Mouse (Mus musculus) embryonic facial prominence, embryonic 13.5 days (tissue): ENCODE data around the gene Nlrc3. TPM values are rescaled to one million over a fixed set of nuclear protein-coding genes. Genes with fewer than 3 reads are reported as not detected.
"Not testable (repeated sequence)": the region's sequence is repeated elsewhere in the genome, so short reads cannot be mapped to it uniquely, and the experiment has no call there.

Experiments used
- ATAC-seq: fragments of 200-750 bp; cut with Nextera tagmentation; 2 replicates; pipeline ENCODE4 v1.8.0; 2017; ENCODE audit warnings: low read depth; ENCODE audit not compliant: insufficient number of reproducible peaks, insufficient read depth, low FRiP score, low TSS enrichment
- H3K27ac ChIP-seq: fragments of 300-500 bp; sonication (generic); 2 replicates; pipeline ENCODE4 v1.5.1; 2015; ENCODE audit warnings: moderate library complexity, mild to moderate bottlenecking, inconsistent platforms
- H3K27me3 ChIP-seq: fragments of 300-500 bp; sonication (generic); 2 replicates; pipeline ENCODE4 v1.6.1; 2015; ENCODE audit warnings: mild to moderate bottlenecking, inconsistent platforms
- H3K36me3 ChIP-seq: fragments of 300-500 bp; sonication (generic); 2 replicates; pipeline ENCODE4 v1.6.1; 2015; ENCODE audit warnings: mild to moderate bottlenecking, inconsistent platforms
- H3K4me1 ChIP-seq: fragments of 300-500 bp; sonication (generic); 2 replicates; pipeline ENCODE4 v1.6.1; 2015; ENCODE audit warnings: inconsistent platforms
- H3K4me2 ChIP-seq: fragments of 300-500 bp; sonication (generic); 2 replicates; pipeline ENCODE4 v1.6.1; 2015; ENCODE audit warnings: moderate library complexity, mild to moderate bottlenecking, inconsistent platforms
- H3K4me3 ChIP-seq: fragments of 300-500 bp; sonication (generic); 2 replicates; pipeline ENCODE4 v1.5.1; 2015; ENCODE audit warnings: mild to moderate bottlenecking, inconsistent platforms
- H3K9ac ChIP-seq: fragments of 300-500 bp; sonication (generic); 2 replicates; pipeline ENCODE4 v1.6.1; 2015; ENCODE audit warnings: mild to moderate bottlenecking, inconsistent platforms
- H3K9me3 ChIP-seq: fragments of 300-500 bp; sonication (generic); 2 replicates; pipeline ENCODE4 v1.6.1; 2016; ENCODE audit warnings: inconsistent platforms
- WGBS: fragments of 180-500 bp; shearing (Covaris S2); methylation state at CpG from one replicate; pipeline ENCODE4 v1.1.7; 2015; ENCODE audit warnings: mixed read lengths; 5-methylcytosine and 5-hydroxymethylcytosine counted together
- polyA plus RNA-seq: library from polyadenylated mRNA; unstranded; fragments of >200 nt; fragmentation: Nextera tagmentation; extraction: Ambion mirVana; gene quantifications from 2 replicates; pipeline ENCODE4 v1.2.1, GENCODE M21; 2015

Gene Nlrc3
- polyA plus RNA-seq: 0.67 and 1.3 TPM in 2 replicates

GRCm38 (mm10) chr16:3976251-3976671 lies at the start of gene Nlrc3:
TSS of gene Nlrc3 (minus strand) at chr16:3976632.
- no peak within 1 kb of the TSS for H3K4me2 ChIP-seq
- 67% methylated on average over 4 of the region's 4 CpGs for WGBS
- no peak within 1 kb of the TSS for H3K4me3 ChIP-seq
- peaks cover 39% of the 10 kb centered on the region for H3K36me3 ChIP-seq
- no peaks in the 10 kb centered on the region for H3K27me3 ChIP-seq
- no peak within 1 kb of the TSS for H3K9ac ChIP-seq
- H3K9me3 ChIP-seq: no peaks in the 10 kb centered on the region
- ATAC-seq: no peak
- no peaks in the 10 kb centered on the region for H3K4me1 ChIP-seq
- H3K27ac ChIP-seq: no peak within 1 kb of the TSS; the same call in 1 of the 2 replicates

GRCm38 (mm10) chr16:4022719-4023118 lies 46.3 kb upstream of the Nlrc3 start:
- 78% methylated on average over 4 of the region's 4 CpGs for WGBS
- H3K27ac ChIP-seq: no peak overlapping the region
- no peak for ATAC-seq

GRCm38 (mm10) chr16:4021241-4021640 lies 44.8 kb upstream of the Nlrc3 start:
- Histone ChIP-seq H3K4me3 (no peak overlapping the region), H3K9ac (no peak overlapping the region), H3K4me2 (no peak overlapping the region), H3K36me3 (no peaks in the 10 kb centered on the region), H3K27me3 (no peaks in the 10 kb centered on the region), H3K9me3 (no peaks in the 10 kb centered on the region), H3K27ac (no peak overlapping the region), H3K4me1 (no peaks in the 10 kb centered on the region)
- ATAC-seq: no peak
- WGBS: 73% methylated on average over 1 of the region's 1 CpGs

More at GRCm38 (mm10) chr16:4022719-4023118, 46.3 kb upstream of the Nlrc3 start:
- Histone ChIP-seq H3K4me3 (no peak overlapping the region), H3K9ac (no peak overlapping the region), H3K27me3 (no peaks in the 10 kb centered on the region), H3K36me3 (no peaks in the 10 kb centered on the region), H3K4me1 (no peaks in the 10 kb centered on the region), H3K4me2 (no peak overlapping the region), H3K9me3 (no peaks in the 10 kb centered on the region)

GRCm38 (mm10) chr16:4017466-4017865 lies 41.0 kb upstream of the Nlrc3 start:
- 34% methylated on average over 6 of the region's 6 CpGs for WGBS
- not testable (repeated sequence) for H3K9me3 ChIP-seq, H3K27me3 ChIP-seq, H3K36me3 ChIP-seq, H3K4me3 ChIP-seq, H3K9ac ChIP-seq, ATAC-seq, H3K4me1 ChIP-seq, H3K4me2 ChIP-seq, H3K27ac ChIP-seq

GRCm38 (mm10) chr16:4016786-4017185 lies 40.4 kb upstream of the Nlrc3 start:
- H3K27ac ChIP-seq, H3K36me3 ChIP-seq, H3K27me3 ChIP-seq, H3K4me3 ChIP-seq, H3K4me2 ChIP-seq, ATAC-seq, H3K9me3 ChIP-seq, H3K9ac ChIP-seq, H3K4me1 ChIP-seq: not testable (repeated sequence)
- WGBS: 80% methylated on average over 17 of the region's 17 CpGs

- no peak overlapping the region for H3K4me3 ChIP-seq
- H3K9ac ChIP-seq: no peak overlapping the region
- ATAC-seq: no peak
- no peak overlapping the region for H3K4me2 ChIP-seq
- no peaks in the 10 kb centered on the region for H3K27me3 ChIP-seq
- 77% methylated on average over 5 of the region's 5 CpGs for WGBS
- no peak overlapping the region for H3K27ac ChIP-seq
- no peaks in the 10 kb centered on the region for H3K4me1 ChIP-seq
- no peaks in the 10 kb centered on the region for H3K36me3 ChIP-seq
- H3K9me3 ChIP-seq: no peaks in the 10 kb centered on the region
These were observed 37.7 kb upstream of the Nlrc3 start for GRCm38 (mm10) chr16:4014040-4014668.

- Histone ChIP-seq H3K36me3 (no peaks in the 10 kb centered on the region), H3K9ac (no peak overlapping the region), H3K4me2 (no peak overlapping the region), H3K4me3 (no peak overlapping the region), H3K9me3 (no peaks in the 10 kb centered on the region), H3K4me1 (no peaks in the 10 kb centered on the region), H3K27ac (no peak overlapping the region), H3K27me3 (no peaks in the 10 kb centered on the region)
- ATAC-seq: no peak
- WGBS: 66% methylated on average over 4 of the region's 4 CpGs
These were observed 36.6 kb upstream of the Nlrc3 start for GRCm38 (mm10) chr16:4012882-4013570.

- ATAC-seq: peak; percentile 90
- 1% methylated on average over 58 of the region's 58 CpGs for WGBS
- H3K4me2 ChIP-seq: peak within 1 kb of the TSS; percentile 86
- peak within 1 kb of the TSS; percentile 94 for H3K9ac ChIP-seq
- peak within 1 kb of the TSS; percentile 89 for H3K4me3 ChIP-seq
- H3K4me1 ChIP-seq: peaks cover 13% of the 10 kb centered on the region
- H3K36me3 ChIP-seq: peaks cover 27% of the 10 kb centered on the region
- H3K27ac ChIP-seq: peak within 1 kb of the TSS; percentile 89
- H3K27me3 ChIP-seq: no peaks in the 10 kb centered on the region
- no peaks in the 10 kb centered on the region for H3K9me3 ChIP-seq
These were observed 27.3 kb upstream of the Nlrc3 start, which contains the start of gene Slx4 for GRCm38 (mm10) chr16:4003489-4004398. TSS of gene Slx4 (minus strand) at chr16:4003770.

- Histone ChIP-seq H3K4me3 (no peak overlapping the region), H3K9me3 (no peaks in the 10 kb centered on the region), H3K4me1 (no peaks in the 10 kb centered on the region), H3K36me3 (peaks cover 97% of the 10 kb centered on the region), H3K27me3 (no peaks in the 10 kb centered on the region), H3K4me2 (no peak overlapping the region), H3K27ac (no peak overlapping the region), H3K9ac (no peak overlapping the region)
- WGBS: 92% methylated on average over 4 of the region's 4 CpGs
- ATAC-seq: no peak
These were observed 12.0 kb upstream of the Nlrc3 start for GRCm38 (mm10) chr16:3988410-3988809.

- Histone ChIP-seq H3K4me2 (no peak overlapping the region), H3K27ac (no peak overlapping the region), H3K9me3 (no peaks in the 10 kb centered on the region), H3K36me3 (peaks cover 99% of the 10 kb centered on the region), H3K27me3 (no peaks in the 10 kb centered on the region), H3K9ac (no peak overlapping the region), H3K4me3 (no peak overlapping the region), H3K4me1 (no peaks in the 10 kb centered on the region)
- WGBS: 70% methylated on average over 7 of the region's 7 CpGs
- no peak for ATAC-seq
These were observed 6.8 kb upstream of the Nlrc3 start for GRCm38 (mm10) chr16:3983146-3983700.

- no peak overlapping the region for H3K9ac ChIP-seq
- WGBS: 89% methylated on average over 4 of the region's 4 CpGs
- H3K36me3 ChIP-seq: peaks cover 98% of the 10 kb centered on the region
- H3K27ac ChIP-seq: no peak overlapping the region
- H3K4me2 ChIP-seq: no peak overlapping the region
- H3K27me3 ChIP-seq: no peaks in the 10 kb centered on the region
- no peaks in the 10 kb centered on the region for H3K9me3 ChIP-seq
- no peaks in the 10 kb centered on the region for H3K4me1 ChIP-seq
- no peak for ATAC-seq
- H3K4me3 ChIP-seq: no peak overlapping the region
These were observed 5.7 kb upstream of the Nlrc3 start for GRCm38 (mm10) chr16:3982173-3982572.
